Mouse (Mus musculus) cerebellum, adult (tissue): Measurements from ENCODE around the gene Gm10521.
"Not testable (repeated sequence)": the region's sequence is repeated elsewhere in the genome, so short reads cannot be mapped to it uniquely, and the experiment has no call there.

ENCODE experiments used
- ATAC-seq: cut with Nextera tagmentation; 2 replicates; pipeline ENCODE4 v1.9.2; 2017; ENCODE audit warnings: mild to moderate bottlenecking, moderate library complexity, mixed read lengths; ENCODE audit not compliant: insufficient number of reproducible peaks, low FRiP score, low TSS enrichment

Gm10521 gene

DNA sequence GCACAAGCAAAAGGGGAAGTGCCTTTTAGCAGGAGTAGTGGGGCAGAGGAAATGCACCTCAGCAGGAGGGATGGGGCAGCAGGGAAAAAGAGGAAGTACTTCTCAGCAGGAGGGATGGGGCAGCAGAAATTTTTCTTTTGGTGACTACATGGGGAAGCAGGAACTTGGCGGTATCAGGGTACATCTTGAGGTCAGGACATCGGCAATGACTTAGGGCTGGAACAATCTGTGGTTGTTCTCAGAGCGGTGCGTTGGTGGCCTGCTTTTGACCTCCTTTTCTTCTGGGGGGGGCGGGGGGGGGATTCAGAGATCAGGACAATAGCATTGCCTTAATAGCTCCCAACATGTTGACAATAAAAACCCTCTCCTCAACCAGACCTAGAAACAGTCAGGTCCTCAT lies at the start of gene Gm10521:
Gm10521 (plus strand) TSS at position 301 of the 400 bp plus-strand sequence.
- not testable (repeated sequence) for ATAC-seq

DNA sequence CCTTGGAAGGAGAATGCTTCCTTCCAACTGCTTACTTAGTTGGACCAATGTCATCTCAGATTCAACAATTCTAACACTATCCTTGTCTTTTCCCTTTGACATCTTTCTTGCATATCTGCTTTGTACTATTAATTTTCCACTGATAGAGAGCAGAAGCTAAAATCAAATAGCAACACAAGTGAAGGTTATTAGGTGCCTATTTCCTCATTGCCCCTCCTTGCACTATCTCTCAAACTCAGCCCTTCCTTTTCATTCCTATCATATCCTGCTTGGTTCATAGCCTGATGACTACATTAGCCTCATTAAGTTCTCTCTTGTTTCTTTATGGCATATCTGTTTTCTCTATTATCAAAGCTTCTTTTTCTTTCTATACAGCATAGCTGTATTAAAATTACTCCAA lies 47.3 kb upstream of the Gm10521 start:
- no peak for ATAC-seq

DNA sequence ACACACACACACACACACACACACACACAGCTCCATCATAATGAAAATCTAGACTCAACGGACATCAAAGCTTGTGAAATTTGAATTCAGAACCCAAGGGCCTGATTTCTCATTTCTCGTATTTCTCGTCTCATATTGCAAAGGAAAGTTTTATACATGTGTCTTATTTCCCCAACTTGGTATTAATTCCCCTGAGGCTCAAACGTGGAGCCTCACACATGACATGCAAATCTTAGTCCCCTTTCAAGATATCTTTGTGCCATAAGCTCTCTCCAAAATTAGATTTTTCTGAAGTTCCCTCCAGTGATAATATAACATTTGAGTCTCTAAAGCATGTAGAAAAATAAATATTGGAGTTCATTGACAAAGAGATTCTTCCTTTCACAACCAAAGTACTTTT lies 46.7 kb upstream of the Gm10521 start:
- ATAC-seq: no peak

DNA sequence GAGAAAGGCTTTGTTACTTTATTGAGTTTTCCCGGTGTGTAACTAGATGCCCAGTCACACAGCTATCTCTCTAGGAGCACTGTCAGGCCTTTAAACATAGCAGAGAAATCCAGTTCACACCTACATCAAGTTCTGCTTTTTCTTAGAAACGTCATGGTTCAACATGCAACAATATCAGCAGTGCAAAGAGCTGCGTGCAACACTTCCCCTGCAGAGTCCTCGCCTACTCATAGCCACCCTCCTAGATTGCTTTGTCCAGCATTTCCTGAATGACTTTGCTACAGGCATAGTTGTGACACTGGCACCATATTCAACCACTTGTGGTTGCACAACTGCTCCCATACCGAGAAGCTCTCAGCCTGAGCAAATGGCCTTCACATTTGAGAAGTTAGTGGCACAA lies 46.0 kb upstream of the Gm10521 start:
- ATAC-seq: no peak

DNA sequence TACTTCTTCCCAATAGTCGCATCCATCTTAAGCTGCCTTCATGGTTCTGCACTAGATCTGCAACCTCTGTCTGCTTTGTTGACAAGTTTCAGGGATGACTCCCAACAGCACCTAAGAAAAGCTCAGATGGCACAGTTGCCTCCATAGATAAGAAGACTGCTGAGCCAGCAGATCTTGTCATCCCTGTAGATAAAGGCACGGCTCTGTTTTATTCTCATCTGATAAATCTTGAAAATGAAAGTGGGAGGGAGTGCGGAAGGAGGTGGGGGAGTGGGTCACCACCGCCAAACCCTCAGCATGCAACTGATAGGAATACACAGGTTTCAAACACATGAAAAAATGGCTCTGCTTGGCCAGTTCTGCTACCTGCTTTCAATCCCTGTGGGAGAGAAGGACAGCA lies 30.0 kb upstream of the Gm10521 start:
- ATAC-seq: no peak

DNA sequence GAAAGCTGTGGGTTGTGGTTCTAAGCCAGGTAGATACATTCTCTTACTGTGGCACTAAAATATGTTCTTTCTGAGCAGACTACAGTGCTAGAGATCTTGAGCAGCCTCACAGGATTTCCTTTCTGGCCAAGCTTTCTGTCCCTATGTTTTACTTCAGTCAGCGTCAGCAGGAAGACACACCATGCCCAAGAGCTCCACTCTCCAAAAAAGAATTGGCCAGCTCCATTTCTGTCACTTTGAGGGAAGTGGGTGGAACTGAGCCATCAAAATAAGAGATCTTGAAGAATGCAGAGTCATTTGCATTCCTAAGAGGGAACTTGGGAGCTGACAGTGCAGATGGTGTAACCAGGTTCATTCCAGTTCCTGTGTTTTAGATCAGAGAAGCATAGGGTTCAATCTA lies 8.5 kb upstream of the Gm10521 start:
- no peak for ATAC-seq

DNA sequence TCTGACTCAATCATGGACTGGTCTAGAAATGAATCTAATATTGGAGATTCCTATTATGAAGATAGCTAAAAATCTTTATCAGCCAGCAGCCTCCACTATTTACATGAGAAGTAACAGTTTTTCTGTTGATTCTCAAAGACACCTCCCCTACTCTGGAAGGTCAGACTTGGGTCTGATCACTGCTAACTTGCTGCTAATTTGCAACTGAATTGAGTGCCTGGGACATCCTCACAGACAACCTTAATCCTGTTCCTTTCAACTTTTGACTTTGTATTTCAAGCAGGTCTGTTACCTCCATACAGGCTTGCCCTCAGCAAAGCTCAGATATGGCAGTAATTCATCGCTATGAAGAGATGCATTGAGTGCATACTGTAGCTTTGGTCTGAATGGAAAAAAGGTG lies 8.5 kb downstream of the Gm10521 start:
- no peak for ATAC-seq

DNA sequence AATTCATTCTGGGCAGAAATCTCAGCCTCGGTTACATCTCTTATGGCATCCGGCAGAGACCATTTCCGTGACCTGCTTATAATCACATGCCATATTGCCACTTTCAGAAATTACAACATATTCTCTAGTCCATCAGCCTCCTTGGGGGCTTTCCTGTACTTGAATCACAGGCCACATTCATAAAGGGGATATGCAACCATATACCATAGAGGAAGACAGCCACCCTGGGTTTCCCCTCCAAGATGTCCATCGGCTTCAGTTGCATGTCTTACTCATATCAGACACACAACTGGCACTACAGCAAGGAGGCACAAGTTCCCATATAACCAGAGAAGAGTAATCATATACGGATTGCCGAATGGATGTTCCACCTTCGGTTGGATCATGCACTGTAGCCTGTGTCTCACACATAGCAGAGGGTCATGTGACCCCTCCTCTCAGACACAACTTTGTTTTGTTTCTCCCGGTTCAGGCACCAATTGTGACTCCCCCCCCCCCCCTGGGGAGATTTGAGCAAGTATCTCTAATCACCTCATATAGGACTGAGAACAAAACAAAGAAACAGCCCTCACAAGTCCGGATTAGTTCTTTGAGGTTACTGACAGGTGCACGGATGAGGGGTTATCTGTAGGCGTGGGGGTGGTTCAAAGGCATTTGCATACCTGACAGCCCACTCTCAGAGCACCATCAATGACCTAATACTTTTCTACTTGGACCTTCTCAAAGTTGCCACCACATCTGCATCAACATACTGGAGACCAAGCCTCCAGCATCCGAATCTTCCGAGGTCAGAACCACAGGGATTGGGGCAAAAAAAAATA lies 20.4 kb downstream of the Gm10521 start:
- no peak for ATAC-seq

DNA sequence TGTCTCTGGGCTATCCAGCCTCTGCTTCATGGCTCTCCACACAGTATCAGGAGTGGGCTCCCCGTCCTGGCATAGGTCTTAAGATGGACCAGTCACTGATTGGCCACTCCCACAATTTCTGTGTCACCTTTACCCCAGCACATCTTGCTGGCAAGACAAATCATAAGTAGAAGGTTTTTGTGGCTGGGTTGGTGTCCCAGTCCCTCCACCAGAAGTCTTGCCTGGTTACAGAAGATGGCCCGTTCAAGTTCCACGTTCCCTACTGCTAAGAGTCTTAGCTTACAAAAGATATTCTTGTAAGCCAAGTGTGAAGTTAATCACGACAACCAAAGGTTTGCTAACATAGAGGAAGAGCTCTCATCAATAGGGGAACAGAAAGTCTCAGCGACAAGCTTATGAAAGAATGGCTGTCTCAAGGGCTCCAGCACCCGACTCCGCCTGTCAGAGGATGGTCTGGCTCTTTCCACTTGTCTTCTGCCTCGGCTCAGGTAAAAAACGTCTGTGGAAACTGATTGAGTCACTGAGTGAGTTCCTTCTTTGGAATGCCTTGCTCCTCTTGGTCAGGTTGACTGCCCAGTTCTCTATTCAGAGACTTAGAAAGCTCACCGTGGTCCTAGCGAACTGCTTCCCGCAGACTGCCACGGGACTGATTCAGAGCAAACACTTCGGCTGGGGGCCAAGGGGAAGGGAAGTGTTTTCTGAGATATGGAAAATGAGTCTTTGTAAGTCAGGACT lies 22.0 kb downstream of the Gm10521 start, which contains the start of gene Slamf6:
Slamf6 (plus strand) TSS at position 211 of the 735 bp plus-strand sequence.
- no peak for ATAC-seq

DNA sequence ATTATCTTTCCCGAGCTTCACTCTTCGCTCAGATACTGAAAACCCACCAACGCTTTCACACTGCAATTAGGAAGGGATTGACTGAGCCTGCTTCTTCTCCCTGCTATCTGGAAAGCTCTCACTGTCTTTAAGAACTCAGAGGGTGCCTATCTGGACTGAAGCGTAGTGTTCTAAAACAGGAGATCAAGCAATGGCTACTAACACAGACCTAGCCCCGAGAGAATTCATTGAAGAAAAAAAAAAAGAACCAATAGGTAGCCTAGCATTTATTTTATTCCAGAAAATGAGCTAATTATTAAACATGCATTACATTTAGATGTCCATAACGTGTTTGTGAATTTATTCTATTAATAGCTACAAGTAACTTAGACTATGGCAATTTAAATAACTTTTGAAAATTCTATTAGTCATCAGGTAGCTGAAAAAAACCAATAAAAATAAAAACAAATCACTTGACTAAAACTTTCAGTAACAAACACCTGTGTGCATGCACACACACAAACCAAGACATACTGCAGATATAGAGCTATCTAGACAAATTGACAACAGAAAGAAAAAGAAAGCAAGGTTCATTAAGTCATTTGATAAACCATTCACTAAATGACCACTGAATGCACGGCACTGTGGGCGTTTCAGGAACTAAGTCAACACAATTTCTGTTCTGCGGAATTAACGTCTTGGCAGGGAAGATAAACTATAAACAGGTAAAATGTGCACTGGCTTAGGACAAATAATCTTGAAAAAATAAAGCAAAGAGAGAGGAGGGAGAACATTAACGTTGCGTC lies 22.9 kb downstream of the Gm10521 start:
- ATAC-seq: no peak

DNA sequence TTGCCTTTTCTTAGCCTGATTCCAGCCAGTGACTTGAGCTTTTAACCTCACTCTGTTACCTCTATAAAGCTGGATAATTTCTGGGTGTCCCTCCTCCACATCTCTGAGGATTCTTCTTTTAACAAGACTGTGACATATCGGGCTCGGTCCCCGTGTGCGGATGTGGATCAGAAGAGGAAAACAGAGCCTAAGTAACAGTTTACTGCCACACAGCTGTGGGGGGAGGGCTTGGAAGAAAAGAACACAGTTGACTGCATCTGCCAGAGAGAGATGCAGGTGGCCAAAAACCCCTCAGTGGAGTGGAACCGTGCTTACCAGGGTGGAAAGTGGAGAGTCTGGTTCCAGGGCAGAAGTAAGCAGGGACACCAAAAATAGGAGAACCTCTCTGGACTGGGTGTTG lies 23.7 kb downstream of the Gm10521 start:
- ATAC-seq: no peak

DNA sequence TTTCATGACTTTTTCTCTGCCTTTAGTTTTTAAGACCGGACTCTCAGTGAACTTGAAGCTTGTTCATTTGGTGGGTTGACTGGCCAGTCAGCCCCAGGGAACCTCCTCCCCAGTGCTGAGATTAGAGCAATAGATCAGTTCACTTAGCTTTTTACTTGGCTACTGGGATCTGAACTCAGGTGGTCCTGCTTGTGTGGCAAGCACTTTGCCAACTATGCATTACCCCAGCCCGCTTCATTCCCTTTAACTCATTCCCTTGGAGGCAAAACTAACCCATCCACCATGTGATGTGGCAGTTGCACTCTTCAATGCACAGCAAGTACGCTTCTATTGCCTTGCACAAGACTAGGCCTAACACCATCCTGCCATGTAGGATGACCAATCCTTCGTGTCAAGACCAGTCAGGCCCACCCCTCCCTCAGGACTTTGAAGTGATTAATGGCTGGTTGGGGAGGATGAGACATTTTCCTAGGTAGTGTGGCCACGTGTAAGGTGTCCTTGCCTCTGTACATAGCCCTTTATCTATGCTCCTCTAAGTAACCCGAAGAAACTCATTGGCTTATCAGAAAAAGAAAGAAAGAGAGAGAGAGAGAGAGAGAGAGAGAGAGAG lies 24.5 kb downstream of the Gm10521 start:
- ATAC-seq: no peak

DNA sequence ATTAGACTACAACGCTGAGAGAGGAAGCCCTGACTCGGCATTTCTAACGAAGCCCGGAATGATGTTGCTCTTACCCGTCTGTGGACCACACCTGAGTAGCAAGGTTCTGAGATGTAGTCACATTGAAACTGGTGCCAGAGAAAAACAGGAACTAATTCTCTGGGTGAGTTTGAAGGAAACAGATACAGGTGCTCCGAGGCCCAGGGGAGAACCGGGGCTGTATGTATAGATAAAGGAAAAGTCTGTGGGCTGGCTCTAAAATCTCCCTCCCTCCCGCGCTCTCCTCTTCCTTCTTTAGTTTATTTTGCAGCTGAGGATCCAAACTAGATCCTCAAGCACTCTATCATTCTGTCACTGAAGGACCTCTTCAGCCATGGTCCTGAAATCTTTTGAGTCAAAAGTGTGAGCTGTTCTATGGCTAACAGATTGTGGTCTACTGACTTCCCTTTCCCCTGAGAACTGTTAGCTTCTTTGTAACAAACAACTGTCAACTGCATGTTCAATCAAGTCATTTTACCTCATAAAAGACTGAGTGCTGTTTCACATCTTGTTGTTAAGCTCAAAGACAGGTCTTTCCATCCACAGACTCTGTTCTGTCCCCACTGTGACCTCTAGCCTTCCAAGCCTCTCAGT lies 25.6 kb downstream of the Gm10521 start:
- no peak for ATAC-seq

DNA sequence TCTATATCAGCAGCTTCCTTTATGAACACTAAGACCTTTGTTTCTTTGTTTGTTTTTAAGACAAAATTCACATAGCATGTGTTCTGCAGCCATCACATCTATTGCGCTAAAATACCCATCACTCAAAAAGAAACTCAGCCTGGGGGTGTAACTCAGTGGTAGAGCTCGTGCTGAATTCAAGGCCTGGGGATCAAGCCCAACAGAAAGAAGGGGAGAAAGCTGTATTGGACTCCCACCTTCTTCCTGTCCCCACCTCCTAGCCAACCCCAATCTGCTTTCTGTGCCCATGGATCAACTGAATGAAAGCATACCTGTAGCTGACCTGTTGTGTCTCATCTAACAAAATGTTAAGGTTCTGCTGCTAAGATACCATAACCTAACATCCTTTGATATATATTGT lies 26.2 kb downstream of the Gm10521 start:
- no peak for ATAC-seq

DNA sequence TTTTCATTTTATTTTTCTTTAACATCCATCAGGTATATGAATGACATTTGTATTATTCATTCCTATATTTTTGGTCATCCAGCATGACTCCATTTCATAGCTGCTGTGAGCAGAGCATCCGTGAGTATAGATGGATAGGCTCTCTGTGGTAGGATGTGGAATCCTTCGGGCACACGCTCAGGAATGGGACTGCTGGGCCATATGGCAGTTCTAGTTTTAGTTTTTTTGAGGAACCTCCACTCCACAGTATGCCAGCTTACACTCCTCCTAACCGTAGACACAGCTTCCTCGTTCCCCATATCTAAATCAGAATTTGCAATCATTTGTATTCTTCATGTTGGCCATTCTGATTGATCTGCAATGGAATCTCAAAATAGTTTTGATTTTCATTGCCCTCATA lies 27.4 kb downstream of the Gm10521 start:
- no peak for ATAC-seq

DNA sequence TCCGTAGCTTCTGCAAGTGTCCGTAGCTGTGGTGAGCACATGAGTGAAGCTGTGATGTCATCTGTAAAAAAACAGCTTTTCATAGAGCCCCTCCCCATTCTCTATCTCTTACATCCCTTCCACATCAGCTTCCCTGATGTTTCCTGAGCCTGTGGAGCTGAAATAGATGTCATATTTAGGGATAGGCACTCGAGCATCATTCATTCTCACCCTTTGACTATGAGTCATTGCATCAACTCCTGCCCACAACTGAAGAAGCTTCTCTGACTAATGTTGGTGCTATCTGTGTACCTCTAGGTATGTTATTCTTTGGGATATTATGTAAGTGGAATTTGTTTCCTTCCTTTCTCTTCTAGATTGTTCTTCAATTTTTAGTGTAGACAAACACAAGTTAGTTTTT lies 29.4 kb downstream of the Gm10521 start:
- ATAC-seq: no peak

DNA sequence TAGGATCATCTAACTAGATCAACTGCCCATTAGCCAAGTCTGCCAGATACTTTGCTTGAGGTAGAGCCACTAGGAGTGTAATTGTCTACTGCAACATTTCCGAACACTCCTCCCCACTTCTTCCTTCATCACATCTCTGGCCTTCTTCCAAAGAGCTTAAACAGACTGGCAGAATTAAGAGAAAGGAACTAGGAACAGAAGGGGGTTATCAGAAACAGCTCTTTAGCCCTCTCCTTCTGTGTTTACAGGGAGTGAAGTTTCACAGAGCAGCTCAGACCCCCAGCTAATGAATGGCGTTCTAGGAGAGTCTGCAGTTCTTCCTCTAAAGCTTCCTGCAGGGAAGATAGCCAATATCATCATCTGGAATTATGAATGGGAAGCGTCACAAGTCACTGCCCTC lies 38.4 kb downstream of the Gm10521 start:
- ATAC-seq: no peak

DNA sequence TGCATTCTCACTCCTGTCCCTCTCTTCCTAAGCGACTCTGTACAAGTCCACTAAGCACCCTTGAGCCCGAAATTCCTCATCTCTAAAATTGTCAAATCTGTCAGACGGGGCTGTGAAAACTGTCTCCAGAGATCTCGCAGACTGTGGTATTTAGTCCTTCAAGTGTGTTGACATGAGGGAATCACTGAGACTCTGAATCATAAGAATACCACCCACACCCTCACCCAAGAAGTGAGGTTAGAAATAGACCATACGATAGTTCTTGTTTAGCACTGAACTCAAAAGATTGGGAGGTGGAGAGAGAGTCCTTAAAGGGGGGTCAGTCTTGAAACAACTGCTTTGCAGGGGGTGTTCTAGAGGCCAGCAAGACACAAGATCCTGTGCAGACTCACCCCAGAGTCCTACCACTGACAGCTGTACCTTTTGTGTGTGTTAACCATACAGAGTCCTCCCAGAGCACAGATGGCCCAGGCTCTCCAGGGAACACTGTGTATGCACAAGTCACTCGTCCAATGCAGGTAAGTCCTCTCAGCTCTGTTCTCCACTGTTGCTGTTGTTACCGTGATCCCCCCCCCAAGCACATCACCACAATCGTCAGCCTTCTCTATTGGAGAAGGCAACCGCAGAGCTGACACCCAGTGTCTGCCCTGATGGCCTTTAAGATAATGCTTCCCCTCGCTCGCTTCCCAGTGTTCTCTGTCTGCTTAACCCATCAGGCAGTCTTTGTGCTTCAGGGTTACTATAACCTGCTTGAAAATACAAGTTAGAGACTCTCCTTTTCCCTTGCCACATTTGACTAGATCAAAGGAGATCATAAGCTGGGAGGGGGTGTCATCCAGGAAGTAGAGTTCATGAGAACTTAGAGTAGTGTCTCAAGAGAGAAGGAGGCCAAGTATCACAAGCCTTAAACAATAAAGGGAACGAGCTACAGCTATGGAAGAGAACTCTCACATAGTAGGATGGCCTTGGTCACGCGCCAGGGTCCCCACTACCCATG lies 43.8 kb downstream of the Gm10521 start:
- ATAC-seq: no peak

DNA sequence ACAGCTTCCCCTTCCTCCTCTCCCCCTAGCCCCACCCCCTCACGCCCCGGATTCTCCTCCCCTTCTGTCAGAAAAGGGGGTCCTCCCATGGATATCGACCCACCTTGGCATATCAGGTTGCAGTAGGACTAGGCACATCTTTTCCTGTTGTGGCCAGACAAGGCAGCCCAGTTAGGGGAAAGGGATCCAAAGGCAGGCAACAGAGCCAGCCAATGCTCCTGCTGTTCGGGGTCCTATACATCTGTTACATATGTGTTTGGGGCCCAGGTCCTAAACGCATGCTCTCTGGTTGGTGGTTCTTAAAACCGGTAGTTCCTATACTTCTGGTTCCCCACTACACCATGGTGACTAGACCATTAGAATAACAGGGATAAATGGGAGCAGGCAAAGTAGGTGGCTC lies 45.2 kb downstream of the Gm10521 start:
- no peak for ATAC-seq
